Mouse (Mus musculus): Measurements from ENCODE around the gene Smarcc2. TPM values are rescaled to one million over a fixed set of nuclear protein-coding genes. Genes with fewer than 3 reads are reported as not detected.
A peak's percentile ranks its signal among the peaks of the same experiment; 100 is the strongest.

Gene Smarcc2
- 10 to 100 TPM; 45.6 to 53.3 (median 49.5) TPM for total RNA-seq (2022)

GRCm38 (mm10) chr10:128458719-128459408, at the start of gene Smarcc2:
Gene Smarcc2, plus strand, starts transcription at chr10:128459248.
- peak; percentile 74 to 81 for DNase-seq (ENCODE audit: low spot score in 2 of 2)

GRCm38 (mm10) chr10:128409692-128410559, 49.1 kb upstream of the Smarcc2 start:
- DNase-seq (ENCODE audit: low spot score in 2 of 2), result peak; percentile 95 to 97

- DNase-seq (ENCODE audit: low spot score in 2 of 2), result no peak
Measured at GRCm38 (mm10) chr10:128410560-128410845, 48.5 kb upstream of the Smarcc2 start.

- DNase-seq (ENCODE audit: low spot score in 2 of 2), result peak; percentile 92 to 94
Measured at GRCm38 (mm10) chr10:128411211-128412054, 47.6 kb upstream of the Smarcc2 start, which contains the start of the genes Nabp2 and Rnf41. Gene Nabp2, minus strand, starts transcription at chr10:128411492. Gene Rnf41, plus strand, starts transcription at chr10:128411657.

GRCm38 (mm10) chr10:128412055-128412381, 47.0 kb upstream of the Smarcc2 start:
- DNase-seq (ENCODE audit: low spot score in 2 of 2), result no peak

GRCm38 (mm10) chr10:128412558-128412957, 46.5 kb upstream of the Smarcc2 start:
- DNase-seq (ENCODE audit: low spot score in 2 of 2), result no peak

GRCm38 (mm10) chr10:128413076-128413475, 46.0 kb upstream of the Smarcc2 start:
- DNase-seq (ENCODE audit: low spot score in 2 of 2), result no peak

- no peak for DNase-seq (ENCODE audit: low spot score in 2 of 2)
Measured at GRCm38 (mm10) chr10:128414848-128415247, 44.2 kb upstream of the Smarcc2 start.

GRCm38 (mm10) chr10:128422426-128422825, 36.6 kb upstream of the Smarcc2 start:
- DNase-seq (ENCODE audit: low spot score in 2 of 2), result no peak

- no peak for DNase-seq (ENCODE audit: low spot score in 2 of 2)
Measured at GRCm38 (mm10) chr10:128424604-128425003, 34.4 kb upstream of the Smarcc2 start.

- no peak for DNase-seq (ENCODE audit: low spot score in 2 of 2)
Measured at GRCm38 (mm10) chr10:128425260-128425659, 33.8 kb upstream of the Smarcc2 start.

- DNase-seq (ENCODE audit: low spot score in 2 of 2), result no peak
Measured at GRCm38 (mm10) chr10:128429052-128429451, 30.0 kb upstream of the Smarcc2 start.

- DNase-seq (ENCODE audit: low spot score in 2 of 2), result no peak
Measured at GRCm38 (mm10) chr10:128429454-128429853, 29.6 kb upstream of the Smarcc2 start.

GRCm38 (mm10) chr10:128433417-128433816, 25.6 kb upstream of the Smarcc2 start:
- no peak for DNase-seq (ENCODE audit: low spot score in 2 of 2)

- DNase-seq (ENCODE audit: low spot score in 2 of 2), result no peak
Measured at GRCm38 (mm10) chr10:128434681-128435080, 24.4 kb upstream of the Smarcc2 start.

- peak; percentile 35 to 44 for DNase-seq (ENCODE audit: low spot score in 2 of 2)
Measured at GRCm38 (mm10) chr10:128435186-128435823, 23.7 kb upstream of the Smarcc2 start.

GRCm38 (mm10) chr10:128435873-128436272, 23.2 kb upstream of the Smarcc2 start:
- DNase-seq (ENCODE audit: low spot score in 2 of 2), result no peak

- DNase-seq (ENCODE audit: low spot score in 2 of 2), result no peak
Measured at GRCm38 (mm10) chr10:128436376-128436775, 22.7 kb upstream of the Smarcc2 start.

- no peak for DNase-seq (ENCODE audit: low spot score in 2 of 2)
Measured at GRCm38 (mm10) chr10:128438675-128439279, 20.3 kb upstream of the Smarcc2 start.

- DNase-seq (ENCODE audit: low spot score in 2 of 2), result no peak
Measured at GRCm38 (mm10) chr10:128440407-128440806, 18.6 kb upstream of the Smarcc2 start.
